ENCODE assay signal across 22 mouse cellular contexts in genomic region chr8:77213893-77214464, GRCm38 (mm10).
A peak's percentile ranks its signal among the peaks of the same experiment; 100 is the strongest.
DNase-seq lines count a peak whose midpoint lies in the region; ATAC-seq and TF ChIP-seq lines count a peak whose summit lies in the region.
"Had no signal": no experiment of that assay in that cellular context is flagged by ENCODE, and none has a peak within 500 bp of the region (broad histone marks: within the 10 kb centered on the region; RNA-seq: fewer than 3 reads in every experiment).

No protein-coding gene starts in this region.

- H3K4me3 ChIP-seq in embryonic facial prominence, embryonic 12.5 days, result no peak overlapping the region
- H3K4me3 ChIP-seq in embryonic facial prominence, embryonic 10.5 days, result no peak overlapping the region
- no peak overlapping the region for H3K4me3 ChIP-seq in kidney, embryonic 16.5 days (ENCODE audit: low read length)
- H3K4me3 ChIP-seq in lung, embryonic 15.5 days, result no peak overlapping the region
- H3K4me3 ChIP-seq in lung, adult 2 months (replicated peaks; ENCODE audit: extremely low read depth, low read depth, low read length), result no peak overlapping the region
- no peak overlapping the region for H3K4me3 ChIP-seq in limb, embryonic 14.5 days (replicated peaks; ENCODE audit: low read length)
- H3K4me3 ChIP-seq: forebrain, embryonic 10.5 days; forebrain, embryonic 15.5 days; heart, embryonic 13.5 days; hindbrain, embryonic 15.5 days had no signal

- peaks cover 8% of the 10 kb centered on the region; the same call in 1 of the 2 replicates for H3K4me1 ChIP-seq in embryonic facial prominence, embryonic 12.5 days
- H3K4me1 ChIP-seq in embryonic facial prominence, embryonic 10.5 days, result 0 out of 2 replicates have a peak, but pooled peaks cover 4% of the 10 kb centered on the region
- peaks cover 5% of the 10 kb centered on the region for H3K4me1 ChIP-seq in kidney, embryonic 16.5 days (ENCODE audit: insufficient read depth, low read length)
- H3K4me1 ChIP-seq in lung, embryonic 15.5 days, result peaks cover 19% of the 10 kb centered on the region
- H3K4me1 ChIP-seq in lung, adult 2 months (ENCODE audit: control insufficient read depth, insufficient read depth, low read length), result no peaks in the 10 kb centered on the region
- H3K4me1 ChIP-seq in limb, embryonic 14.5 days (ENCODE audit: control insufficient read depth, insufficient read depth, low read length), result peaks cover 19% of the 10 kb centered on the region

- H3K4me2 ChIP-seq in embryonic facial prominence, embryonic 12.5 days (replicated peaks), result no peak overlapping the region
- H3K4me2 ChIP-seq in kidney, embryonic 16.5 days (replicated peaks; ENCODE audit: low read depth, low read length), result no peak overlapping the region
- peak overlapping the region; percentile 41 for H3K4me2 ChIP-seq in lung, embryonic 15.5 days
- H3K4me2 ChIP-seq in limb, embryonic 14.5 days (replicated peaks; ENCODE audit: low read depth, low read length, severe bottlenecking), result no peak overlapping the region
- H3K4me2 ChIP-seq: forebrain, embryonic 15.5 days; hindbrain, embryonic 15.5 days had no signal

- WGBS in embryonic facial prominence, embryonic 12.5 days, result 39% methylated on average over 3 of the region's 3 CpGs
- 71% methylated on average over 3 of the region's 3 CpGs for WGBS in embryonic facial prominence, embryonic 10.5 days
- WGBS in kidney, embryonic 16.5 days, result 41% methylated on average over 3 of the region's 3 CpGs
- 34% methylated on average over 3 of the region's 3 CpGs for WGBS in lung, embryonic 15.5 days
- WGBS in lung, adult 2 months, result 66% methylated on average over 3 of the region's 3 CpGs
- 52% methylated on average over 3 of the region's 3 CpGs for WGBS in limb, embryonic 14.5 days

- no peak for TF ChIP-seq CTCF in lung, adult 2 months (IDR thresholded peaks at IDR 0.05; ENCODE audit: insufficient read depth, low read length)

- peak overlapping the region; percentile 47; the same call in 1 of the 2 replicates for H3K27ac ChIP-seq in embryonic facial prominence, embryonic 12.5 days
- no peak overlapping the region for H3K27ac ChIP-seq in embryonic facial prominence, embryonic 10.5 days (replicated peaks)
- H3K27ac ChIP-seq in kidney, embryonic 16.5 days (ENCODE audit: low read length), result no peak overlapping the region
- H3K27ac ChIP-seq in lung, embryonic 15.5 days, result peak overlapping the region; percentile 55
- H3K27ac ChIP-seq in limb, embryonic 14.5 days (replicated peaks; ENCODE audit: low read depth, low read length), result peak overlapping the region; percentile 59
- H3K27ac ChIP-seq: forebrain, embryonic 10.5 days; forebrain, embryonic 15.5 days; hindbrain, embryonic 15.5 days had no signal

- no peak for TF ChIP-seq POLR2A in lung, adult 2 months (IDR thresholded peaks at IDR 0.05; ENCODE audit: borderline replicate concordance, extremely low read depth, low read depth, low read length)
- no peak for TF ChIP-seq POLR2A in limb, embryonic 14.5 days (IDR thresholded peaks at IDR 0.05; ENCODE audit: borderline replicate concordance, extremely low read depth, insufficient read depth, insufficient read length)

- no peaks in the 10 kb centered on the region for H3K36me3 ChIP-seq in embryonic facial prominence, embryonic 12.5 days
- no peaks in the 10 kb centered on the region for H3K36me3 ChIP-seq in embryonic facial prominence, embryonic 10.5 days (replicated peaks)
- H3K36me3 ChIP-seq in kidney, embryonic 16.5 days (ENCODE audit: insufficient read depth, low read length), result no peaks in the 10 kb centered on the region
- H3K36me3 ChIP-seq in lung, embryonic 15.5 days, result no peaks in the 10 kb centered on the region
- no peaks in the 10 kb centered on the region for H3K36me3 ChIP-seq in limb, embryonic 14.5 days (ENCODE audit: control insufficient read depth, insufficient read depth, low read length)
- H3K36me3 ChIP-seq: forebrain, embryonic 10.5 days; forebrain, embryonic 15.5 days; G1E; heart, embryonic 13.5 days; hindbrain, embryonic 15.5 days had no signal

- DNase-seq in embryonic facial prominence, embryonic 10.5 days (ENCODE audit: low spot score), result no peak
- DNase-seq in kidney, postnatal 4 days, result no peak
- no peak for DNase-seq in lung, adult 2 months
- no peak for DNase-seq in limb, embryonic 14.5 days (ENCODE audit: low spot score)
- no peak for DNase-seq in thymus, postnatal 25 days
- DNase-seq: adrenal gland, postnatal 14 days; B cell, adult 2 months; cerebellum, adult 18-20 months; cerebellum, adult 9-11 months; cerebellum, postnatal 36 days; gastrocnemius, postnatal 36 days; heart, adult 11 months; heart, postnatal 36 days had no signal

- no peak overlapping the region for H3K9ac ChIP-seq in embryonic facial prominence, embryonic 12.5 days
- H3K9ac ChIP-seq in kidney, embryonic 16.5 days (replicated peaks; ENCODE audit: low read length), result no peak overlapping the region
- no peak overlapping the region for H3K9ac ChIP-seq in lung, embryonic 15.5 days
- H3K9ac ChIP-seq in limb, embryonic 14.5 days (ENCODE audit: low read depth, low read length, severe bottlenecking), result no peak overlapping the region
- H3K9ac ChIP-seq: forebrain, embryonic 15.5 days; heart, embryonic 13.5 days; hindbrain, embryonic 15.5 days had no signal

- H3K27me3 ChIP-seq in embryonic facial prominence, embryonic 12.5 days, result no peaks in the 10 kb centered on the region
- H3K27me3 ChIP-seq in embryonic facial prominence, embryonic 10.5 days (replicated peaks; ENCODE audit: low read depth, poor library complexity, severe bottlenecking), result no peaks in the 10 kb centered on the region
- no peaks in the 10 kb centered on the region for H3K27me3 ChIP-seq in kidney, embryonic 16.5 days (ENCODE audit: insufficient read depth, low read length)
- H3K27me3 ChIP-seq in lung, embryonic 15.5 days, result no peaks in the 10 kb centered on the region
- no peaks in the 10 kb centered on the region for H3K27me3 ChIP-seq in limb, embryonic 14.5 days (ENCODE audit: control insufficient read depth, insufficient read depth, low read length)
- H3K27me3 ChIP-seq: forebrain, embryonic 15.5 days; heart, embryonic 13.5 days; hindbrain, embryonic 15.5 days had no signal

- H3K9me3 ChIP-seq in embryonic facial prominence, embryonic 12.5 days, result no peaks in the 10 kb centered on the region
- no peaks in the 10 kb centered on the region for H3K9me3 ChIP-seq in embryonic facial prominence, embryonic 10.5 days
- no peaks in the 10 kb centered on the region for H3K9me3 ChIP-seq in kidney, embryonic 16.5 days (ENCODE audit: low read length)
- H3K9me3 ChIP-seq in lung, embryonic 15.5 days, result no peaks in the 10 kb centered on the region
- H3K9me3 ChIP-seq in limb, embryonic 14.5 days (ENCODE audit: control insufficient read depth, low read length), result no peaks in the 10 kb centered on the region
- H3K9me3 ChIP-seq: forebrain, embryonic 10.5 days; forebrain, embryonic 15.5 days; G1E; heart, embryonic 13.5 days; hindbrain, embryonic 15.5 days had no signal

- no peak for ATAC-seq in embryonic facial prominence, embryonic 12.5 days (ENCODE audit: insufficient number of reproducible peaks, insufficient read depth, low FRiP score, low TSS enrichment)
- peak; percentile 57; the same call in 1 of the 2 replicates for ATAC-seq in kidney, embryonic 16.5 days (ENCODE audit: low FRiP score, low TSS enrichment)
- no peak for ATAC-seq in lung, embryonic 15.5 days (ENCODE audit: borderline replicate concordance, extremely low read depth, low FRiP score, low TSS enrichment)
- no peak for ATAC-seq in limb, embryonic 14.5 days (ENCODE audit: low FRiP score, low read depth)
- ATAC-seq: CD4-positive, CD25-positive, alpha-beta regulatory T cell, adult 4 months had no signal

Comparison
In these comparisons a context has a peak if more than half of its experiments do, and no peak if none do; other contexts are left out.
1. H3K27ac ChIP-seq: peak in embryonic facial prominence, embryonic 12.5 days (single experiment), lung, embryonic 15.5 days (single experiment) and limb, embryonic 14.5 days (single experiment); none in embryonic facial prominence, embryonic 10.5 days (single experiment) and kidney, embryonic 16.5 days (single experiment).